Mouse (Mus musculus) erythroblast, embryonic 14.5 days (primary cell): ENCODE measurements around the gene Npnt. TPM values are rescaled to one million over a fixed set of nuclear protein-coding genes. Genes with fewer than 3 reads are reported as not detected.

Experiments used
- H3K27me3 ChIP-seq: 2 replicates; pipeline ENCODE4 v1.6.1; 2012; ENCODE audit warnings: inconsistent platforms; ENCODE audit not compliant: control insufficient read depth
- H3K36me3 ChIP-seq: 2 replicates; pipeline ENCODE4 v1.6.1; 2012; ENCODE audit warnings: mild to moderate bottlenecking, inconsistent platforms; ENCODE audit not compliant: control insufficient read depth
- H3K4me1 ChIP-seq: 2 replicates; pipeline ENCODE4 v1.6.1; 2012; ENCODE audit warnings: inconsistent platforms; ENCODE audit not compliant: control insufficient read depth
- H3K4me3 ChIP-seq: replicated peaks from 2 replicates; pipeline ENCODE3; 2012; ENCODE audit warnings: moderate library complexity, mild to moderate bottlenecking, inconsistent platforms
- H3K9me3 ChIP-seq: 2 replicates; pipeline ENCODE4 v1.6.1; 2012; ENCODE audit warnings: low read length, inconsistent platforms, mixed read lengths; ENCODE audit not compliant: control insufficient read depth
- GATA1 ChIP-seq: IDR thresholded peaks from 2 replicates; pipeline ENCODE4 v1.6.1; 2012; ENCODE audit warnings: low read length, inconsistent platforms, mixed read lengths
- TAL1 ChIP-seq: IDR thresholded peaks from 3 replicates; pipeline ENCODE4 v1.6.1; 2012; ENCODE audit warnings: low read length, inconsistent platforms, mixed read lengths
- polyA plus RNA-seq: library from polyadenylated mRNA; stranded (reverse); fragments of >175 nt; gene quantifications from 2 replicates; pipeline ENCODE4 v1.2.3, GENCODE M21; 2012

Npnt gene
- polyA plus RNA-seq, 1 experiment = not detected

DNA sequence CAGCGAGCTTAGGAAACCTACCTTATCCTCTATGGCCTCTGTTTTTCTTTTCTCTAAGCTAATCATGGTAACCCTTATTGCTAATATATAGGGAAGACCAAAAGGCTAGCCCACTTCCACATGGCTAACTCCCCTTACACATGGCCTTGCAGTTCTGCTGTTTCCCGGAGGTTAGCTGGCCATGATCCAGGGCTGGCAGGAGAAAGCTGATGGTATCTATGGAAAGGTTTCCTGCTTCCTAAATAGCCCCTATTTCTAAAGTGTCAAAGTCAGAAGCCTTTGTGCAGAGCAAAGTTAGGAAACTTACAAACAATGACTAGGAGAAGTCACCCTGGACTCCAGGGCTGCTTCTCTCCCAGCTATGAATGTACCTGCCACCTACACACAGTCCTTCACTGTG lies 81.3 kb downstream of the Npnt start:
- Histone ChIP-seq H3K27me3 (no peaks in the 10 kb centered on the region), H3K36me3 (no peaks in the 10 kb centered on the region), H3K4me1 (no peaks in the 10 kb centered on the region), H3K4me3 (no peak overlapping the region), H3K9me3 (no peaks in the 10 kb centered on the region)
- no peak for TF ChIP-seq GATA1
- no peak for TF ChIP-seq TAL1

DNA sequence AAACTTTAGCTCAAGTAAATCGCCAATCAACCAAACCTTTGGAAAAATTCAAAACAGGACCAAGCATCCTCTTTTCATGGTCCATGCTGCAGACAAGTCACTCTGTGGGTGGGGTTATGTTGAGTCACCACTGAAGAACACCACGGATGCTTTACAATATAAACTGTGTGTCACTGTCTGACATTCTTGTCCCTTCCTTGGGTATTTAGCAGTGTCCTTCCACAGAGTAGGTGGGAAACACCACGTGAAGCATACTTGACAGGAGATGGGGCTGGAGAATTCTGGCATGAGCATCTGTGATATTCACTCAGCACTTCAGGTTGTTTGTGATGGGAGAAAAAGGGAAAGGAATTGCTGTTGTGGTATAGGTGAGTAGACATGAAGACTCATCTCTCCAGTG lies 83.1 kb downstream of the Npnt start:
- H3K36me3 ChIP-seq = no peaks in the 10 kb centered on the region
- TF ChIP-seq TAL1 = no peak
- TF ChIP-seq GATA1 = no peak
- H3K4me3 ChIP-seq = no peak overlapping the region
- no peaks in the 10 kb centered on the region for H3K4me1 ChIP-seq
- no peaks in the 10 kb centered on the region for H3K27me3 ChIP-seq
- no peaks in the 10 kb centered on the region for H3K9me3 ChIP-seq

DNA sequence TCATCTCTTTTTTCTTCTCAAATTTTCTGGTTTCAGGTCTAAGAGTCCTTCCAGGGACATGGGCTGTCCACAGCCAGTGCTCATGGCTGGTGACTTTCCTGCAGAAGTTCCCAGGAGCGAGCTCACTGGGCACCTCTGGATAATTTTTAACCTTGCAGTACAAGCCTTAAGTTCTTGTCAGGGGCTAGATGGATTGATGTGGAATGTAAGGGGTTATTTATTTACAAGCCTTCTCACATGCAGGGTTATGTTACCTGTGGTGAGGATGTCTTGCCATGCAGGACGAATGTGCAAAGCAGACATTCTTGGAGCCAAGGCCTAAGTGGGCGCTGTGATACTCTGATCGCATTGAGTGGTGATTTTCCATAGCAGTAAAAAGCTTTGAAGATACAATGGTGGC lies 84.5 kb downstream of the Npnt start:
- no peaks in the 10 kb centered on the region for H3K27me3 ChIP-seq
- no peaks in the 10 kb centered on the region for H3K36me3 ChIP-seq
- no peak overlapping the region for H3K4me3 ChIP-seq
- TF ChIP-seq GATA1 = no peak
- TF ChIP-seq TAL1 = no peak
- H3K4me1 ChIP-seq = no peaks in the 10 kb centered on the region
- H3K9me3 ChIP-seq = no peaks in the 10 kb centered on the region

DNA sequence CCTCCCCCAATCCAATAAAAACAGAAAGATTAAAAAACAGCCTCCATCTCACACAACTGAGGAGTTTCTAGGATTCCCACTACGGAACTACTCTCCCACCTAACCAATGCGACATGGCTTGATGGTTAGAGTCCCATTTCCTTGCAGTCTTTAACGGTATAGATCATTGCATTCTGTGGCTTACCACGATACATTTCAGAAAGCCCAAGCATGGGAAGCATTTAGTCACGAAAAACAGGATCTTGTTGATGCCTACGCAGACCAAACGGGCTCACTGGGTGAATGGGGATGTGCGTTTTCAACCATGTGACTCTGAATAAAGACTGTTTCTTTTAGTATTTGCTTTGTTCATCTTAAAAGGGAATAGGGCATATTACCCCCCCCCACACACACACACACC lies 85.1 kb downstream of the Npnt start:
- TF ChIP-seq GATA1 (no peak), TAL1 (no peak)
- no peaks in the 10 kb centered on the region for H3K36me3 ChIP-seq
- H3K9me3 ChIP-seq = no peaks in the 10 kb centered on the region
- no peaks in the 10 kb centered on the region for H3K27me3 ChIP-seq
- H3K4me3 ChIP-seq = no peak overlapping the region
- H3K4me1 ChIP-seq = no peaks in the 10 kb centered on the region

DNA sequence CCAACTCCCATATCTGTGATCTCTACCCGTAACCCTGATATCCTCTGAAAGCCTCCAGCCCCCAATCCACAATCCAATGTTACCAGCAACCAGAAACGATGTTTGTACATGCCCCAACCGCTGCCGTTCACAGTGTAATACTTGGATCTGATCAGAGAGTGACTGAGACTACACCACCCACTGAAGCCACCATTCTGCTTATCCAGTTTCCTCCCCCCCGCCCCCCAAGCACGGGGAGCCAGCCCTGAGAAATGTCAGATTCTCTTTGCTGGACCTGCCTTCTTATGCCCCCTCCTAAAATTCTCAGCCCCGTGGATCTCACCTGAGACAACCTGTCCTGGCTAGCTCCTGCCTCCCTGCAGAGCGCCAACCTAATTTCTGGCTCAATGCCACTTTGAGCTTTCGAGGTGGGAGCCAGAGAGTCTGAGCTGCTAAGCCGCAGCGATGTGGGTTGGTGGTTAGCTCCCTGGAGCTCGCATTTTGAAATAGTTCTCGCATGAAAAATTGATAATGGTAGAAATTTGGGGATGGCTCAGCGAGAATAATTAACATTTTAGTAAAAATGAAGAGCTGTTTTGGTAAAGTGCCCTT lies 85.7 kb downstream of the Npnt start:
- no peak overlapping the region for H3K4me3 ChIP-seq
- no peaks in the 10 kb centered on the region for H3K36me3 ChIP-seq
- TF ChIP-seq TAL1 (no peak), GATA1 (no peak)
- H3K27me3 ChIP-seq = no peaks in the 10 kb centered on the region
- H3K4me1 ChIP-seq = no peaks in the 10 kb centered on the region
- H3K9me3 ChIP-seq = no peaks in the 10 kb centered on the region

DNA sequence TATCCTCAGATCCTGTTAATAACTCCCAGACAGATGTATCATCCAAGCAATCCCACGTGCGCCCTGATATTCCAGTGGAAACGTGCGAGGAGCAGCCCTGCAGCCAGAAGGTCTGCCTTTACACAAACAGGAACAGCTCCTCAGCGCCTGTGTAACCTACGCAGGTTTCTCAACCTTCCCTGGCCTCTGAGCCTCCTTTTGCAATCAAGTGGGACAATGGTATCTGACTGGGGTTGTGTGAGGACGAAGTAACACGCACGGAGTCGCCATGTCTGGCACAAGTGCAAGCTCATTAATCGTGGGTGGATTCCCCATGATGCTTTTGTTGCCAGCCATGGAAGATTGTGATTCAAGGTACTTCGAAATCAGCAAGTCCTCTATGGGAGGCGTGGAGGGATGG lies 86.2 kb downstream of the Npnt start:
- TF ChIP-seq GATA1 = no peak
- no peak for TF ChIP-seq TAL1
- Histone ChIP-seq H3K36me3 (no peaks in the 10 kb centered on the region), H3K4me1 (no peaks in the 10 kb centered on the region), H3K9me3 (no peaks in the 10 kb centered on the region), H3K4me3 (no peak overlapping the region), H3K27me3 (no peaks in the 10 kb centered on the region)

DNA sequence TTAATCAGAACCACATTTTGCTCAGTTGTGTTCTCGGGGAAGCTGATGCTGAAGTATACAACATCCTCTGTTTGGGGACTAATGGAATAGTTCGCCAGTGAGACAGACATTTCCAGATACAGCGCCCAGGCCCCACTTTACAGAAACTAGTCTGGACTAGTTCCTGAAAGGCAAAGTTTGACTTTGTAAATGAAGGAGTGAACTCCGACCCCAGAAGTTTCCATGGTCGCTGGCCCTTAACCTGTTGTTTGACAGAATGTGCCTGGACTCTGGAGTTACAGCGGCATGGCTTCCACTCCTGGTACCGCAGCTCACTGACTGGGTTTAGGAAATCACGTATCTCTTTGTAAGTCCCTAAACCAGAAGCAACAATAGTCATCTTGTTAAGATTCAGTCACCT lies 89.3 kb downstream of the Npnt start:
- Histone ChIP-seq H3K27me3 (no peaks in the 10 kb centered on the region), H3K4me1 (no peaks in the 10 kb centered on the region; the same call in 1 of the 2 replicates), H3K36me3 (no peaks in the 10 kb centered on the region), H3K4me3 (no peak overlapping the region), H3K9me3 (no peaks in the 10 kb centered on the region)
- TF ChIP-seq GATA1 (no peak), TAL1 (no peak)

DNA sequence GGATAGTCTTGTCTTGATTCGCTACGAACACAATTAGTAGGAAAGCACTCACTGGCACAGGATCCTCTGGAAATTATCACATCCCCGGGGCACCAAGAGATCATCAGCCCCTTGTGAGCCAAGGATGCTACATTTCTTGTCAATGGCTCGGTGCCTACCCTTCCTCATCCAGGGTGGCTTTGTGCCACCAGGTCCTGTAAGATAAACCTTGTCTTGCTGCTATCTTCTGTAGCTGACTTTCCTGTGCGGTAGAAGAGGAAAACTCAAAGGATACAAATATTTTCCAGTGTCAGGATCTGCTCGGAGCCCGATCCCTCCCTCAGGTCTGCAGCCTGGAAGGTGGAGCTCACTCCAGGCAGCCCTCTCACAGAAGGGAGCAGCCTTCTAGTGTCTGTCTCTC lies 90.5 kb downstream of the Npnt start:
- Histone ChIP-seq H3K4me1 (no peaks in the 10 kb centered on the region; the same call in 1 of the 2 replicates), H3K4me3 (no peak overlapping the region), H3K9me3 (no peaks in the 10 kb centered on the region), H3K36me3 (no peaks in the 10 kb centered on the region), H3K27me3 (no peaks in the 10 kb centered on the region)
- TF ChIP-seq GATA1 (no peak), TAL1 (no peak)

DNA sequence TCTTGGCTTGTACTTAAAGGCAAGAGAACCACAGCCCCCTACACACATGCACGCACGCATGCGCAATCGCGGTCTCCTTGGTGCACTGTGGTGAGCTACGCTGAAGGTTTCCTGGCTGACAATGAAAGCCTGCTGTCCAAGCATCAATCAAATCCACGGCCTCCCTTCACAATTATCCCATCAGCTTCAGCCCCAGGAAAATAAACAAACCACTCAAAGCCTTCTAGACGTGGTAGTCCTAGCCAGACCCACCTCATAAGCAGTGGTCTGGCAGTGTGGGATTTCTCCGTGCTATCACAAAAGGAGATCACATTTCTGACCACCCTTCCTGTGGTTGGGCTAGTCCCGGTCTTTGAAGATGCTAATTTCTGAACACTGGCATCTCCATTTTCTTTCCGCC lies 91.2 kb downstream of the Npnt start:
- Histone ChIP-seq H3K4me3 (no peak overlapping the region), H3K27me3 (no peaks in the 10 kb centered on the region), H3K9me3 (no peaks in the 10 kb centered on the region), H3K36me3 (no peaks in the 10 kb centered on the region), H3K4me1 (no peaks in the 10 kb centered on the region; the same call in 1 of the 2 replicates)
- no peak for TF ChIP-seq TAL1
- TF ChIP-seq GATA1 = no peak

DNA sequence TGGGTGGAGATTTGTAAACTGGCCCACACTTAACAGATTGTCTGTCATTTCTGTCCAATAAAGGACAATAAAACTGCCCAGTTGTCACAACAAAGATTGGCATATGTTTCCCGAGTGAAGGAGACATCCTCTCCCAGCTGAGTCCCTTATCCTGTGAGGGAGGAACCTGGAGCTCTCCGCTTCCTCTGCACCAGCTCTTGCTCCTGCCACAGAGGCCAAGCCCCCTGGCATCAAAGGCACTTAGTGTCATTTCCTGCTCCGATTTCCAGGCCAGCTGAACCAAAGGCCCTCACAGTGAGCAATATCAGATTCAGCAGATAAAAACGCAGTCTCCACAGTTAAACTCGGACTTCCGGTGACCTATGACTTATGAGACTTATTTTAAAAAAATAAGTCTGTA lies 93.4 kb downstream of the Npnt start:
- no peaks in the 10 kb centered on the region; the same call in 1 of the 2 replicates for H3K4me1 ChIP-seq
- H3K27me3 ChIP-seq = no peaks in the 10 kb centered on the region
- no peaks in the 10 kb centered on the region for H3K36me3 ChIP-seq
- H3K4me3 ChIP-seq = no peak overlapping the region
- TF ChIP-seq GATA1 = no peak
- TF ChIP-seq TAL1 = no peak
- H3K9me3 ChIP-seq = no peaks in the 10 kb centered on the region
